Mouse (Mus musculus): ENCODE measurements around the gene Ciao2b. TPM values are rescaled to one million over a fixed set of nuclear protein-coding genes. Genes with fewer than 3 reads are reported as not detected.

Gene Ciao2b
- polyA plus RNA-seq, 1 experiment from 2014 or later = 195 TPM

DNA sequence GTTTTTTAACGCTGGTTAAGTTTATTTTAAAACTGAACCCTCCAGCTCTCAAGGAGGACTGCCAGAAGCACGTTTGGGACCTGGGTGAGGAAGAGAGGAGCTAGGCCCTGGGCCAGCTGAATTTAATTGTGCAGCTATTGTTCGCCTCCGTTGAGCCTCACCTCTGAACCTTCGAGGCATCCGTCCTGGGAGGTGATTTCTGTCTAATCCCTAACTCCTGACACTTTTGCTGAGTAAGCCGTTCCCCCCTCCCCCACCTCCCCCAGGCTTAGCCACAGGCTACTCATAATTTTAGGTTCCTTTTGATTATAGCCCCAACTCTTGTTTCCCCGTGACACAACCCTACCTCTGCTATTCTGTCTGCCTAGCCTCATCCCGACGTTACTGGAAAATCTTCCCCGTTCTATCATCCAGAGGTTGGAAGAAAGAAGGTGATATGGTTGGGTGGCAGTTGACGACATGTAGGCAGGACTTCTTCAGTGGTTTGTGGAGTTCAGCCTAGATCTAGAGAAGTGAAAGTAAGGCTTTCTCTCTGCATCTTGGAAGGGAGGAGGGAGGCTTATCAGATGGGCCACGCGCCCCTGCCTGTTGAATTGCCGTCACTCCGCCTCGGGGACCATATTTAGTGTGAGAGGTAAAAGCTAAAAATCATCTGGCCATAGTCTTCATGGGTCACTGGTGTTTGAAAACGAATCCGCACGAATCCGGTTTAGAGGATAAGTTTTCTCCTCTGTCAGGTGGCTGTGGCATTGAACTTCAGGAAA lies 45.8 kb downstream of the Ciao2b start:
- Histone ChIP-seq H3K4me1 (replicated peaks) (peaks cover 10% of the 10 kb centered on the region), H3K4me2 (no peak overlapping the region), H3K9ac (no peak overlapping the region), H3K27me3 (replicated peaks) (no peaks in the 10 kb centered on the region), H3K4me3 (no peak overlapping the region), H3K36me3 (peaks cover 29% of the 10 kb centered on the region), H3K9me3 (replicated peaks) (no peaks in the 10 kb centered on the region), H3K27ac (ENCODE audit: poor library complexity, severe bottlenecking) (no peak overlapping the region)
- WGBS = 85% methylated on average over 21 of the region's 21 CpGs
- no peak for ATAC-seq (ENCODE audit: insufficient number of reproducible peaks, low FRiP score)

DNA sequence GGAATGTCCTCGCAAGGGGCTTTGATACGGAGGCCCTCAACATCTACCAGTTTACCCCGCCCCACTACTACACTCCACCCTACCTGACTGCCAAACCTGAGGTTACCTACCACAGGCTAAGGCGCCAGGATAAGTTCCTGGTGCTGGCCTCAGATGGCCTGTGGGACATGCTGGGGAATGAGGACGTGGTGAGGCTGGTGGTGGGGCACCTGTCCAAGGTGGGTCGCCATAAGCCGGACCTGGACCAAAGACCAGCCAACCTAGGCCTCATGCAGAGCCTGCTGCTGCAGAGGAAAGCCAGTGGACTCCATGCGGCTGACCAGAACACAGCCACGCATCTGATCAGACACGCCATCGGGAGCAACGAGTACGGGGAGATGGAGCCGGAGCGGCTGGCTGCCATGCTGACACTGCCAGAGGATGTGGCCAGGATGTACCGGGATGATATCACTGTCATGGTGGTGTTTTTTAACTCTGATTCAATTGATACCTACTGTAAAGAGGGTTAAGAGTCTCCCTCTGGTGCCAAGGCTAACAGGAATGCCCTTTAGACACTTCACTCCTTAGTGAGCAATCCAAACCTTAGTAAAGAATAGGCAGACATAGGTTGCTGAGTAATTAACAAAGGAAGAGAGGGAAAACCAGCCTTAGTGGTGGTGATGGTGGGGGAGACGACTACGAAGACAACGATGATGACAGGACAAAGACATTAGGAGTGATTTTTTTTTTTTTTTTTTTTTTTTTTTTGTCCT lies 47.0 kb downstream of the Ciao2b start:
- WGBS = 95% methylated on average over 19 of the region's 19 CpGs
- Histone ChIP-seq H3K9me3 (replicated peaks) (no peaks in the 10 kb centered on the region), H3K36me3 (peaks cover 29% of the 10 kb centered on the region), H3K9ac (no peak overlapping the region), H3K27ac (ENCODE audit: poor library complexity, severe bottlenecking) (no peak overlapping the region), H3K27me3 (replicated peaks) (no peaks in the 10 kb centered on the region), H3K4me3 (no peak overlapping the region), H3K4me1 (replicated peaks) (peaks cover 14% of the 10 kb centered on the region), H3K4me2 (no peak overlapping the region)
- no peak for ATAC-seq (ENCODE audit: insufficient number of reproducible peaks, low FRiP score)

DNA sequence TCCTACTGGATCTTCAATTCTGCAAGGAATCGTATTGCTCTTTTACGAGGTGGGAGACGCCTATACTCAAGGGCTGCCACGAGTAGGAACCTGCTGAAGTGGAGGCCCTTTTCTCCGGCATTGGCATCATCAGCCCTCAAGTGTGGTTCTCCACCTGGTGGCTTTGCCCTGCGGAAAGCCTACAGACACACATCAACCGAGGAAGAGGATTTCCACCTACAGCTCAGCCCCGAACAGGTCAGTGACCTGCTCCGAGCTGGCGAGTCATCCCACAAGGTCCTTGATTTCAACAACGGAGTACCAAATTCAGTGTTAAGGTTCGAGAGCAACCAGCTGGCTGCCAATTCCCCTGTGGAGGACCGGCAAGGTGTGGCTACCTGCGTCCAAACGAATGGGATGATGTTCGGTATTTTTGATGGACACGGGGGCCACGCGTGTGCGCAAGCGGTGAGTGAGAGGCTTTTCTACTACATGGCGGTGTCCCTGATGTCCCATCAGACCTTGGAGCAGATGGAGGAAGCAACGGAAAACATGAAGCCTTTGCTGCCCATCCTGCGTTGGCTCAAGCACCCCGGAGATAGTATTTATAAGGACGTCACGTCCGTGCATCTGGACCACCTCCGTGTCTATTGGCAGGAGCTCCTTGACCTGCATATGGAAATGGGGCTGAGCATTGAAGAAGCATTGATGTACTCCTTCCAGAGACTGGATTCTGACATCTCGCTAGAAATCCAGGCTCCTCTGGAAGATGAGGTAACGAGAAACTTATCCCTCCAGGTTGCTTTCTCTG lies 48.0 kb downstream of the Ciao2b start:
- no peak overlapping the region for H3K4me3 ChIP-seq
- no peak for ATAC-seq (ENCODE audit: insufficient number of reproducible peaks, low FRiP score)
- no peak overlapping the region for H3K9ac ChIP-seq
- H3K4me2 ChIP-seq = no peak overlapping the region
- no peaks in the 10 kb centered on the region for H3K9me3 ChIP-seq (replicated peaks)
- 93% methylated on average over 31 of the region's 31 CpGs for WGBS
- no peak overlapping the region for H3K27ac ChIP-seq (ENCODE audit: poor library complexity, severe bottlenecking)
- no peaks in the 10 kb centered on the region for H3K27me3 ChIP-seq (replicated peaks)
- peaks cover 14% of the 10 kb centered on the region for H3K4me1 ChIP-seq (replicated peaks)
- H3K36me3 ChIP-seq = peaks cover 29% of the 10 kb centered on the region

DNA sequence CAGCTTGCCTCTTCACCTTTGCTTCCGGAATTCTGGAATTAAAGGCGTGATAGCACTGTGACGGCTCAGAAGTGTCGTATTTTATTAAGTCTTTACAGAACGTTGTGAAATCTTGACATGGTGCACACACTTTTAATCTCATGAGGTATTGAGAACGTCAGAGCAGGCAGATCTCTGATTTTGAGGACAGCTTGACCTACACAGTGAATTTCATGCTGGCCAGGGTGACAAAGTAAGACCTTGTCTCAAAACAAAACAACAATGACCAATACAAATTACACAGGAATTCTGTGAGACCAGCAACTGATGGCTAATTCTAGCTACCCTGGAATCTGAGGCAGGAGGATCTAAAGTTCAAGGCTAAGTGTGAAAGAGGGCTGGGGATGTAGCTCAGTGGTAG lies 49.2 kb downstream of the Ciao2b start:
- H3K9ac ChIP-seq = no peak overlapping the region
- peaks cover 29% of the 10 kb centered on the region for H3K36me3 ChIP-seq
- no peak overlapping the region for H3K4me3 ChIP-seq
- peak overlapping the region; percentile 33; the same call in 1 of the 2 replicates for H3K4me2 ChIP-seq
- no peaks in the 10 kb centered on the region for H3K9me3 ChIP-seq (replicated peaks)
- H3K27me3 ChIP-seq (replicated peaks) = no peaks in the 10 kb centered on the region
- ATAC-seq (ENCODE audit: insufficient number of reproducible peaks, low FRiP score) = no peak
- 75% methylated on average over 6 of the region's 6 CpGs for WGBS
- H3K4me1 ChIP-seq (replicated peaks) = peaks cover 14% of the 10 kb centered on the region
- H3K27ac ChIP-seq (ENCODE audit: poor library complexity, severe bottlenecking) = no peak overlapping the region

DNA sequence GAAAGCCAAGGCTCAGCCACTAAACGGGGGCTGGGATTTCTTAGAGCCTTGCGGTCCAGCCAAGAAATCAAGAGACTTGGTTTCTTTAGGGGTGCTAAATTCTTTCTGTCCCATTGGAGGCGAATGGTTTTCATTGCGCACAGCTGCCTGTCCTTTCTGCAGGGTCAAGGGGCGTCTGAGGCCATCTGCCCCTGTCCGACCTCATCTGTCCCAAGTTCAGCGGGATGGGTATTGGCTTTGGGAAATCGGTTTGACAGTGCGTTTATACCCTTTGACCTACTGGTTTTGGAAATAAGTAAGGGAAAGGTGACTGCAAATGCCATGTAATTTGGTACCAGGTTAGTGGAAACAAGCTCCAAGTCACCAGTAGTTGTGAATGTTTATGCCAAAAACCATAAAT lies 49.9 kb downstream of the Ciao2b start:
- no peak for ATAC-seq (ENCODE audit: insufficient number of reproducible peaks, low FRiP score)
- Histone ChIP-seq H3K9me3 (replicated peaks) (no peaks in the 10 kb centered on the region), H3K27ac (ENCODE audit: poor library complexity, severe bottlenecking) (peak overlapping the region; percentile 74), H3K4me2 (peak overlapping the region; percentile 88), H3K36me3 (peaks cover 29% of the 10 kb centered on the region), H3K9ac (peak overlapping the region; percentile 75), H3K4me1 (replicated peaks) (peaks cover 14% of the 10 kb centered on the region), H3K4me3 (peak overlapping the region; percentile 81), H3K27me3 (replicated peaks) (no peaks in the 10 kb centered on the region)
- WGBS = 4% methylated on average over 9 of the region's 9 CpGs

DNA sequence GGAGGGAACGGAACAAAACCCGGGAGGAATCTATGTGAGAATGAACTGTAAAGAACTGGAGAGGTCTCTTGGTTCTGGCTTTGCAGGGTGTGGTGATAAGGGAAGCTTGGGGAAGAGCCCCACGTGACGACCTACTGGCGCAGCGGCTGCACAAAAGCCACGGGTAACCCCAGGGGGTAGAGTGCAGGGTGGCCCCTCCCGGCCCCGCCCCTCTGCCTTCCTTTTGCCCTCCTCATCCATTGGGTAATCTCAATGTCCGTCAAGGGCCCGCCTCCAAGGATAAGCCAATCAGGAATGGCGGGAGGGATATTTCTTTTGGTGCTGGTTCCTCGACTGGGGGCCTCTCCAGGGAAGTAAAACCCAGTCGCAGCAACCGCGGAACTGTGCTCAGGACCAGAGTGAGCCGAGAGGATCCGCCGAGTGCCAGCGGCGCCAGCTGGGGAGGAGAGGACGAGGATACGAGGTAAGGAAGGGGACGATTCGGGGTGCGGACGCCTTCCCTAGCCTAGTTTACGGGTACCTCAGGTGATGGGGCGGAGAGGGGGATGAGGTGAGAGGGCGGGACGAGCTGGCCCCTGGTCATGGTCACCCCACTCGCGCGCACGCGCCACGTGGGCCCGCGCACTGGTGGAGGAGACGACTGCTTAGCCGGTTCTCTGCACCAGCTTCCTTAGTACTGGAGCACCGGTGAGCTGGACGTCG lies 50.5 kb downstream of the Ciao2b start, which contains the start of gene Pdp2:
Pdp2 (plus strand) TSS at position 319 of the 702 bp plus-strand sequence.
- Histone ChIP-seq H3K9ac (peak within 1 kb of the TSS; percentile 75), H3K4me3 (peak within 1 kb of the TSS; percentile 81), H3K4me1 (replicated peaks) (peaks cover 14% of the 10 kb centered on the region), H3K4me2 (peak within 1 kb of the TSS; percentile 88), H3K36me3 (peaks cover 26% of the 10 kb centered on the region), H3K9me3 (replicated peaks) (no peaks in the 10 kb centered on the region), H3K27me3 (replicated peaks) (no peaks in the 10 kb centered on the region), H3K27ac (ENCODE audit: poor library complexity, severe bottlenecking) (peak within 1 kb of the TSS; percentile 74)
- WGBS = under 1% methylated on average over 44 of the region's 44 CpGs
- peak; percentile 100 for ATAC-seq (ENCODE audit: insufficient number of reproducible peaks, low FRiP score)

DNA sequence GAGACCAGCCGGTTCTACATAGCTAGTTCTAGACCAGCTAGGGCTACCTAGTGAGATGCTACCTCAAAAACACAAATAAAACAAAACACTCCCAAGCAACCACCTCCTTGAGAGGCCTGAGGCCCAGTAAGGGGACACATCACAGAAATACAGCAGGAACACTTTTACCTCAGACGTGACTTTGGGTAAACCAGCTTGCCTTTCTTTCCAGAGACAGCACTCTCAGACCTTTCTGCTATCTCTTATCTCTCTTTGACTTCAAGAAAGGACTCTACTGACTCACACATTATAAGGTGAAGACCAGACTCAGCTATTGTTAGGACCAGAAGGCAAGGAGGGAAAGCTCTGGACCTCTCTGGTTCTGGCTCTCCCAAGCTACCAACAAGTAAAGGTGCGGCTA lies 51.5 kb downstream of the Ciao2b start:
- no peak overlapping the region for H3K4me2 ChIP-seq
- no peak overlapping the region for H3K4me3 ChIP-seq
- ATAC-seq (ENCODE audit: insufficient number of reproducible peaks, low FRiP score) = no peak
- H3K27ac ChIP-seq (ENCODE audit: poor library complexity, severe bottlenecking) = no peak overlapping the region
- WGBS = 78% methylated on average over 3 of the region's 3 CpGs
- H3K36me3 ChIP-seq = peaks cover 17% of the 10 kb centered on the region
- H3K4me1 ChIP-seq (replicated peaks) = peaks cover 14% of the 10 kb centered on the region
- H3K9ac ChIP-seq = no peak overlapping the region
- no peaks in the 10 kb centered on the region for H3K27me3 ChIP-seq (replicated peaks)
- no peaks in the 10 kb centered on the region for H3K9me3 ChIP-seq (replicated peaks)

Other genes starting within 250 kb of the Ciao2b start
- 1.7 TPM in 2 replicates for gene Cmtm4, start 246.2 kb downstream of the Ciao2b start, polyA plus RNA-seq (2016; fragmentation: Nextera tagmentation; extraction: Ambion mirVana)
- gene Dync1li2, start 198.9 kb downstream of the Ciao2b start, polyA plus RNA-seq (2016; fragmentation: Nextera tagmentation; extraction: Ambion mirVana) = 69.1 and 76.8 TPM in 2 replicates
- 0.10 and 0.15 TPM in 2 replicates for gene Terb1, start 132.1 kb downstream of the Ciao2b start, polyA plus RNA-seq (2016; fragmentation: Nextera tagmentation; extraction: Ambion mirVana)
- 77.0 and 81.0 TPM in 2 replicates for gene Nae1, start 107.3 kb downstream of the Ciao2b start, polyA plus RNA-seq (2016; fragmentation: Nextera tagmentation; extraction: Ambion mirVana)
- gene Car7, start 107.3 kb downstream of the Ciao2b start, polyA plus RNA-seq (2016; fragmentation: Nextera tagmentation; extraction: Ambion mirVana) = 0.78 and 0.91 TPM in 2 replicates
- gene Pdp2, start 50.5 kb downstream of the Ciao2b start, polyA plus RNA-seq (2016; fragmentation: Nextera tagmentation; extraction: Ambion mirVana) = 8.6 and 9.0 TPM in 2 replicates
- gene Cdh16, start 17.6 kb downstream of the Ciao2b start, polyA plus RNA-seq (2016; fragmentation: Nextera tagmentation; extraction: Ambion mirVana) = 16.1 and 18.6 TPM in 2 replicates
- 299 and 301 TPM in 2 replicates for gene Rrad, start 10.6 kb downstream of the Ciao2b start, polyA plus RNA-seq (2016; fragmentation: Nextera tagmentation; extraction: Ambion mirVana)
- not detected in 2 replicates for gene Ces2a, start 92.0 kb upstream of the Ciao2b start, polyA plus RNA-seq (2016; fragmentation: Nextera tagmentation; extraction: Ambion mirVana)
- not detected in 2 replicates for gene Ces2b, start 189.6 kb upstream of the Ciao2b start, polyA plus RNA-seq (2016; fragmentation: Nextera tagmentation; extraction: Ambion mirVana)
- gene Ces2c, start 205.1 kb upstream of the Ciao2b start, polyA plus RNA-seq (2016; fragmentation: Nextera tagmentation; extraction: Ambion mirVana) = not detected in 2 replicates